Mouse (Mus musculus): Measurements from ENCODE around the gene Fgfr2. TPM values are rescaled to one million over a fixed set of nuclear protein-coding genes. Genes with fewer than 3 reads are reported as not detected.

Fgfr2 gene
- total RNA-seq, 2 experiments from 2014 or later = 2.1 to 3.9 TPM

DNA sequence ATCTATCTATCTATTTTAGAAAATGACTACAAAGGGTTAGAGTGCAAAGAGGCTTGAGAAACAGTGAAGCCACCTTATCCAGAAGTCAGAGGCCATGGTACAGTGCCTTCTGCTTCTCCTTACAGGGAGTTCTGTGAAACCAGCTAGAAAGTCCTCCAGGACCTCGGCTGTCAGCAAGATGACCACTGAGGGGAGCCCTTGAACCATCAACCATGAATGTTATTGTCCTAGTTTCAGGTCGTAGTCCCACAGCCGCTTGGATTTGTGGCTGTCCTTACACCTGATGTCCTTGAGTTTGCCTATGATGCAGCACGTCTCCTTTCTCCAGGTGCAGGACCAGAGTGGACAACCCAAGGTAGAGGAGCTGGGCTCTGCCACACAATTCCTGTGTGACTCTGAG lies 1225.9 kb downstream of the Fgfr2 start:
- DNase-seq = peak in 1 of 2 experiments; percentile 34
- intact Hi-C loops (cut with DNase I) = no loop called here

DNA sequence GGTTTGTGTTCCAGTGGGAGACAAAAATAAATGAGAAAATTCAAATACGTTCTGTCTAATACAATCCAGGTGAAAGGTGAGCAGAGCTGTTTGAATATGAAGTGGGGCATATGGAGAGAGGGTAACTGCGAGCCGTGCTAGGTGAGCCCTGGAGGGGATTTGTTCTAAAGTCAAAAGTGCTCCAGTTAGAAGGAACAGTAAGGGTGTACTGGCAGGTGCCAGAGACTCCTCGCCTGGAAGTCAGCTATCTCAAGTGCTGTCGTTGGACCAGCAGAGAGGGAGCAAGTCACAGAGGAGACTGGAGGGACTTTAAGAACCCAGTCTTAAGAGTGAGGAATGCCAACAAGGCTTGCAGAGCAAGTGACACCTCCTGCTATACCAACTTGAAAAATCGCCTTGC lies 1240.3 kb downstream of the Fgfr2 start:
- intact Hi-C loops (cut with DNase I) = loop anchor here (1.0 to 10.0 kb wide), 3 partner anchors 343 to 698 kb away; partner anchors contain the start of gene Pstk
- no peak for DNase-seq

DNA sequence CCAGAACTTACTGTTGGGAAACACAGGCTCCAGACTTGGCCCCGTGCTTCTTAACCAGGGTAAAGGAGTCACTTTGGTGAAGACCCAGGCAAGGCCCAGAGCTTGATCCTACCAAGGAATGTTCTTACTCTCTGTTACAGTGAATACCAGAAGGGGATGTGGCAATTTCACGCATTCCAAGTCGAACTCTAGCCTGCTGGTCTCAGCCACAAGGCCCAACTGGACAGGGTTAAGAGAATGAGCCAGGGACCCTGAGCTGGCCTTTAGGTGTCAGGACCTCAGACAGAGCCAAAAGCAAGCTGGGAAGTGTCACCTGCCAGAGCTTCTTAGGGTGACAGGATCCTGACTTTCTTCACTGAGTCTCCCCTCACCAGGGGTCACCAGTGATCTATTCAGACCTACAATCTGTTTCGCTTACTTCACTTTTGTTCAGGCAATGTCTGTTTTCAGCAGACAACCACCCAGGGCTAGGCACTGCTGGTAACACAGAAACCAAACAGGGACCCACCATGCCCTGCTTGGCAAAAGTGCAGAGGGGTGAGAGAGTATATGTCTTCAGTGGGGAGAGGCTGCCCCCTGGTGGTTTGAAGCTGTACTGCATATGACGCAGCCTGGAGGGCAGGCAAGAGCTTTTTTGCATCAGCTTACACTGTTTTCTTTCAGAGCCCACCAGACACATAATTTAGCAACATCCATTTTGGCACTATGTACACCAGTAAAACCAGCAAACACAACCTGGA lies 1241.1 kb downstream of the Fgfr2 start:
- peak; percentile 69 to 86 for DNase-seq
- intact Hi-C loops (cut with DNase I) = loop anchor here (1.0 to 10.0 kb wide), 4 partner anchors 342 to 697 kb away; partner anchors contain the start of gene Pstk

DNA sequence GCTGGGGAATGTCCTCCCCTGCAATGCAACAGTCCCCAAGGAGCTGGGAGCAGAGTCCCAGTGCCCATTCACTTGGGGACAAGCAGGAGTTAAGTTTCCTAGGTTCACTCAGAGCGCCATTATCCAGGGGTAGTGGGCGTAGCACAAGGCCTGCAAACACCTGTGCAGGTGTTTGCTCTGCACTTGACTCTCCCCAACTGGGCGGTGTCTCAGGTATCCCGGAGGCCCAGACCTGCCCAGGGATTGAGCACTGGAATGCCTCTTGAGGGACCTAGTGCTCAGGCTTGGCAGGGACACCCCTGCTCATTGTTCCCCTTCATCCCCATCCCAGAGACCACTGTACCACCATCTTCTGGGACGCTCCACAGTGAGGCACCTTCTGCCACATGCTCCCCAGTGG lies 1243.0 kb downstream of the Fgfr2 start:
- no peak for DNase-seq
- intact Hi-C loops (cut with DNase I) = loop anchor here (2.0 to 10.0 kb wide), 3 partner anchors 447 to 695 kb away; partner anchors contain the start of gene Pstk

DNA sequence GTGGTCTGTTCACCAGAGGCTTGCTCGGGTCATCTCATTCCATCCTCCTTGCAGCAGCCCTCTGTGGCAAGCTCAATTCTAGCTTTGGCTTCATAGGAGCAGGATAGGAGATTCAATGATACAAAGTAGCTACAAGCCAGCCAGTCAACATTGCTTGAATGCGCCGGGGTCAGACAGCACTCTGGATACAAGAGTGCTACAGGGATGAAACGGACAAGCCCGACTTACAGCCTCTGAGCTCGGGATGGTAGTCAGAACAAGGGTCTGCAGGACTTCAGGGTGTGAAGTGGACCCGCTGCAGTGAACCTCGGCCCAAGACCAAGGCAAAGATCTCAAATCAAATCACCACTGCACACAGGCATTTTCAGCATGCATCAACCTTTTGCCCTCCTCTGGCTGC lies 1244.3 kb downstream of the Fgfr2 start:
- no peak for DNase-seq
- intact Hi-C loops (cut with DNase I) = no loop called here

DNA sequence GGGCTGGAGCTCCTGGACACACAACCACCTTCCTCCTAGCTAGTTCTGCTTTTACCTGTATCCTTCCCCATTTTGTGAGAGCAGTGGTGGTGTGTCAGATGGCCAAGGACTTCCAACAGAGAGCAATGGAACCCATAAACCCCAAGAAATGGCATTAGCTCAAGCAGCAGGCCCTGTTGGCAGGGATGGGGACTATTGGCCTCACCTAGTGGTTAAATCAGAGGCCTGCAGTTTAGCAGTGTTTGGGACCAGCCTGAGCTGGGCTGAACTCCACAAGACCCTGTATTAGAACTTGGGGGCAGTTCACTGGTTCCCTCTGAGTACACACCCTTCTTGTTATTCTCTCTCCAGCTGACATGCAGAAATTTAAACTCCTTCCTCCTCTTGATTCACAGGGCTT lies 1262.0 kb downstream of the Fgfr2 start:
- intact Hi-C loops (cut with DNase I) = no loop called here
- no peak for DNase-seq

DNA sequence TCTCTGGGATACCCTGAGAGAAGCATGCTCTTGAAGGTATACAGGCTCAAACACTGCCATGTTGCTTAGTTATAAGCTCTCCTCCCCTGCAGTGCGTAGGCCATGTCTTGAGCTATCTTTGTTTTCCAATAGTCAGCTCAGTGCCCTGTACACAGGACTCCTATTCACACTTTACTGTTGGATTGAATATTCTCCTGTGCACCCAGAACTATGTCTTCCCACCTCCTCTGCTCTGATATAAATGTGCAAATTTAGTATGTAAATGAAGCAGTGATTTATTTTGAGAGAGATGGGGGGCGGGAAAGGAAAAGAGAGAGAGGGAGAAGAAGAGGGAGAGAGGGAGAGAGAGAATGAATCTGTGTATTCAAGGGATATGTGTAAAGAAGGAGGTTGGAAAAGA lies 1267.5 kb downstream of the Fgfr2 start:
- intact Hi-C loops (cut with DNase I) = no loop called here
- DNase-seq = no peak

DNA sequence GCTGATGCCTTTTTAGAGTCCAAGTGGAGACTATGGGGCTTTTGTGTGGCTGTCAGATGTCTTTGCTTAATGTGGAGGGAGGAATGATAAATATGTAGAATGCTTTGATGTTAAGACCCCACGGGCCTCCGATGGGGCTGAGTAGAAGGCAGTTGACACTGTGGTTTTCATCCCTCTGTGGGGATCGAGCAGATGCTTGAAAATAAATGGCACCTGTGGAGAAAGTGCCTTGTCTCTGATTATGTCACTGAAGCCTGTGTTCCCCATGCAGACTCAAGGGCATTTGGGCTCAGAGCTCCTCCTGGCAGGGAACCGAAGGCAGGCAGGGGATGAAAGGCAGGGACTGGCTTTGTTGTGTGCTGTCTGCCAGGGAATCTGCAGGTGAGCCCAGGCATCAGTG lies 1272.6 kb downstream of the Fgfr2 start:
- intact Hi-C loops (cut with DNase I) = no loop called here
- no peak for DNase-seq

DNA sequence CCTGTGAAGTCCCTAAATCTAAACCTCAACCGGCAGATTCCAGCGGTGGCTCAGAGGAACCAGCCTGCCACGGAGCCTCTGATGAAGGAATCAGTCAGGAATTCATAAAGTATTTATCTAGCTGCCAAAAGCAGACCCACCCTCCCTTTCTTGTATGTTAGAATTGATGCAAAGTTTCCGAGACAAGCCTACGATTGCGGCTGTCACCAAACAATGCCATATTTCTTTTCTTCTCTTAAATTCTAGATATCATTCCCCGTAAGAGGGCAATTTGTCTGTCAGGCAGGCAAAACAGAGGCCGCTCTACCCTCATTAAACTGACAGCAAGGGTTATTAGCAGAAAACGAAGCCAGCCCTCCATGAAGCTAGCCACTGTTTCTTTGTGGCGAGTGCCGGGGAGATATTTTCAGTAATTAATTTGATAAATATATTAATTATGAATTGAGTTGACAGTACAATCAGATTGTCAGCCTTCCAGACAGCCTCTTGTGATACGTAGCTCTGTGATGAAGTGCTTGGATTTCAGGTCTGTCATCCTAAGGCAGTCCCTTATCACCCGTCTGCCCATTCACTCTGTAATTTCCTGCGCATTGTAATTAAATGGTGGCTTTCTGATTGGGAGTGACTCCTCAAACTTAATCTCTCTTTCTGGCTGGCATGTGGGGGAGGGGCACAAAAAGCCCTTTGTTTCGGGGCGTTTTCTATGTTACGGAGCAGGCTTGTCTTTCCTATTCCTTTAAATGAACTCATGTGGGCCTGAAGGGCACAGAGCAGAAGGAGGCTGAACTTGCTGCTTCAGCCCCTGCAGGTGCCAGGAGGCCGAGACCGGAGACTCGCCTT lies 1276.9 kb downstream of the Fgfr2 start:
- DNase-seq = no peak
- intact Hi-C loops (cut with DNase I) = no loop called here

DNA sequence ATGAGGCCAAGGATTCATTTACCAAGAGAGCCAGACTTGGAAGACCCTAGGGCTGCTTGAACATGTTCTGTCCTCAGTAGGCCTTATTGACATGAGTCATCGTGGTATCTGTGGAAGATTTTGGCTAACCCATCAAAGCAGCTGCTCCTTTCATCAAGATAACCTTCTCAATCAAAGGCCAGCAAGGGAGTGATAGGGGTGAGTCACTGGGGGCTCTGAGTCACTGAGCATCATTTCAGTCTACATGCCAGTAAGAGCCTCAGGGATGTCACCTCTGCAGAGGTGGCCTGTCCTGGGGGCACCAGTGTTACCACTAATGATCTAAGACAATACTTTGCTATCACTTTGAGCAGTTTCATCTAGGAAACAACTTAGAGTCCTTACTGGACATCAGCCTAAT lies 1292.9 kb downstream of the Fgfr2 start:
- intact Hi-C loops (cut with DNase I) = no loop called here
- no peak for DNase-seq

DNA sequence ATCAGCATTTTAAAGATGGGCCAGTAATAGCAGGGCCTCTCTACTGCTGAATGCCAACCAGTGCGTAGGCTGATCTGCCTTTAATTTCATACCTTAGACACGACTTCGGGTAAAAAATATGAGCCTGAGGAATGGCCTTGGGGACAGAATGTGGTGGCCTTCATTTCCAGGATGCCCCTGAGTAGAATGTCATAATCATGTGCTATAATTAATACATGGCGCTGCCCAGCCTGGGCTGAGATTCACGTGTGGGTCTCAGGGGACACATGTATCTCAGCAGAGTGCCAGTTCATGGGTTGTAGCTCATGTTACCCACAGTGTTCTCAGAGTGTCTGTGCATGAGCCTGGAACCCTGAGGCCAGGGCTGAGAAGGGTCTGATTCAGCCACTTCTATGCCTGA lies 1296.3 kb downstream of the Fgfr2 start:
- no peak for DNase-seq
- intact Hi-C loops (cut with DNase I) = no loop called here

DNA sequence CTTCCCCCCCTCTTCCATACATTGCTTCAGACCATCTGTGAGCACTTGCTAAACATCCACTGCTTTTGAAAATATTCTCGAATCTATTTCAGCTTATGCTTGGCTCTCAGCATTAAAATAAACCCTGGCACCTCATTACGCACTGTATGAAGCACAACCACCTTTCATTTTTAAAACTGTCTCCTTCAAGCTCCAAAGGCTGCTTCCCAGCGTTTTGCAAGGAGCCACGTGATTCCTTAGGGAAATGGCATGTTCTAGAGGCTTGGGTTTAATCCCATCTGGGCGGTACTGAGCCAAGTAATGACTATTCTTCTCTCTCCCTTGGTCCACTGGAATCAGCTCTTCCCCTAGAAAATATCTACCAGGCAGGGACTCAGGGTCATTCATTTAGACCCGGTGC lies 1305.2 kb downstream of the Fgfr2 start:
- intact Hi-C loops (cut with DNase I) = no loop called here
- DNase-seq = no peak

DNA sequence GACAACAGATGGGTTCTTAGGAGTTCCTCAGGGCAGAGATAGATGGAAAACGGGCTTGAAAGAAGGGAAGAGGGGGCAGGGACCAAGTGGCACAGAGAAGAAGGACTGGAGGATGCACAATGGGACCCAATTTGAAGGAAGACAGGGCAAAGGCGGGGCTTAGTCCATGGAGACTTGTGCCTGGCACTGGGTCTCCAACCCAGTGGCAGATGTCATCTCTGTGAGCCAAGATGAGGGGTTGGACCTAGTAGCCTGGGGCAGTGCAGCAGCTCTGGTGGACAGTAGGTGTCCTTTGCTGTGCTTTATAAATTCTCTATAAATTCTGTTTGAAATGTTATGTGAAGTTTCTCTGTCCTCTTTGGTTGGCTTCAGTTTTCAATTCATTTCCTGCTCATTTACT lies 1306.5 kb downstream of the Fgfr2 start:
- intact Hi-C loops (cut with DNase I) = no loop called here
- DNase-seq = no peak

DNA sequence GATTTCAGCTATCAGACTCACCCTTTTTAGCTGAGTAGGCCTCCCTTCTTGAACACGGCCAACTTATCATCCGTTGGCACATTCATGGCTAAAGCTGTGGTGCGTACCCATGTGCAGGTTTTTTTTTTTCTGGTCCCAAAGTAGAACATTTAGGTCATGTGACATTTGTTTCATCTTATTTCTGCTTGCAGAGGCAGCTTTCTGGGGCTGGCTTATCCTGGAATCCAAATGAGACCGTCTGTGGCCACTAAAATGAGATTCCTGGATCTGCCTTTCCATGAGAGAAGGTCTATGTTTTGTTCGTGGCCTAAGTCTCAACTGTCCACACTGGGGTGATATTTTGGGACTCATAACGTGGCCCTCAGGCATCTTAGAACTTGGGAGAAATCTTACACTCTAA lies 1311.0 kb downstream of the Fgfr2 start:
- intact Hi-C loops (cut with DNase I) = no loop called here
- DNase-seq = no peak

DNA sequence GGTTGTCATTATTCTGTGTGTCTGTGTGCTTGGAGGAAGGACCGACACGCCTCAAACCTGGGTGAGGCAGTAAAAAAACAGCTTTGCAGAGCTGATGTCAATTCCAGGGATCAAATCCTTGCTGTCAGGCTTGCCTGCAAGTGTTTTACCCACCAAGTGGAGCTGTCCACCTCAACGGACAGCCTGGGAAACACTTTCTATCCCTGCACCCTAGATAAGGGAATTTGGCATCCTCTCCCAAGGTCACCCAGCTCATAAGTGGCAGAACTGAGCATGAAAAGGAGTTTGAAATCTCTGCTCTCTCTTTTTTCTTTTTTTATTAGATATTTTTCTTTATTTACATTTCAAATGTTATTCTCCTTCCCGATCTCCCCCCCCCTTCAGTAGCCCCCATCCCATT lies 1312.2 kb downstream of the Fgfr2 start:
- DNase-seq = no peak
- intact Hi-C loops (cut with DNase I) = no loop called here

DNA sequence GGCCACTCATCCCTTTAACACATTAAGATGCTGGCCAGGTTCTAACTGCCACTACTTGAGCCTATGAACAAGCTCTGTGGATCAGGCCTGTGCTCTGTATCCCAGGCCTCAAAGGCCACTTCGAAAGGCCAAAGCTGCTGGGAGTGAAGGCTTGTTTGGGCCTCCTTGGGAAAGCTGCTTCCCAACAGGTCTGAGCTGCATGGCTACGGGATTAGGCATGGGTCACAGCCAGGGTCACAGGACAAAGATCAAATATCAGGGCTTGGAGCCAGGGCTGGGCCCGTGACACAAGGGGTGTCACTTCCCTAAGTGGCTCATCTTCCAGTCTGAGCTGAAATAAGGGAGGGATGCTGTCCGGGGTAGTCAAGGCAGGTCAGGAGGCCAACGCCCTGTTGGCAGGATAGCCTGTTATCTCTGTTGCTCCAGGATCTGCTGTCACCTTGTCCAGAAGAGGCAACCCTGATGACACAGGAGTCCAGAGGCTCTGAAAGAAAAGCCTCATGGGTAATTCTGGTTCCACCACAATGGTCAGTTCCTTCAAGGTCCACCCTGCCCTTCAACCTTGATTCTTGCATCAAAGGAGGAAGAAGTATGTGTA lies 1313.5 kb downstream of the Fgfr2 start:
- no peak for DNase-seq
- intact Hi-C loops (cut with DNase I) = no loop called here

DNA sequence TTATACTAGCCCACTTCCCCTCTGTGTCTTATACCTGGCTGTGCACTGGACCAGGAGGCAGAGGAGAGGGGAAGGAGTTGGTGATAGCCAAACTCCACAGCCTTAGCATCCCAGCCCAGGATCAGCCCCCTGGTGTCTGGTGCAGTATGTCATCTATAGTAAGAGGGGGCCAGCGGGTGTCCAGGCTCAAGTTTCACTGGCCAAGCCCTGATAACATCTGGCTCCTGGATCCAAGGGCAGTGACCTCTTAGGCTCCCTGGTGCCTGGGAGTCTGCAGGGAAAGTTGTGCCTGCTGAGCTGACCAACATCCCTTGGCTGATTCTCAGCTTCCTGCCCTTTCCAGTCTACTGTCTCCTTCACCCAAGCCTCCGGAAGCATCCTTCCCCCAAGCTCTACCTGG lies 1315.9 kb downstream of the Fgfr2 start:
- no peak for DNase-seq
- intact Hi-C loops (cut with DNase I) = no loop called here

DNA sequence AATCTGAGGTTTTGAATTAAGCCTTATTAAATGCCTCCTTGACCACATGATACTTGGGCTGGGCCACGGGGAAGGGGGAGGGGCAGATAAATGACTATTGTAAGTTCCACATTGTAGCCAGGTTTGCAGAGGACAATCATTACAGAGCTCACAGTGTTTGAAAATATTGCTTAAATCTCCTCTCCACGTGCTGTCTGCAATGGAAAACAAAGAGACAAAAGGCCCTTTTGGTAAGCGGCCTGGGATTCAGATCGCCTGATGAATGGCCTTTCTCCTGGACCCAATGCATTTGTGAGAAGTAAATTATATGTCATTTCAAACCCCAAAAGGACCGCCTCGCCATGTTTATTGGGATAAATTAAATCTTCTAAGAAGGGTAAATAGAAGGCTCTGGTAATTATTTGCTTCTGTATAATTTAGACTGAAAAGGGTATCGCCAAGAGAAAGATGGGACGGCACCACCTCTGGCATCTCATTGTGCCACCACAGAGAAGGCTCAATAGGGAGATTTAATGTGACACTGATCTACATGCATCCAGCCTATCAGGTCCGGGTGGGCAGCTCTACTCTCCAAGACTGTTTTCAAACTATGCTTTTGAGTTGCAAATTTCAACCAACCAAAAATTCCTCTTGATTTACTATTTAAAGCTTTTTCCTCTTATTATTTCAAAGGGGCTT lies 1317.5 kb downstream of the Fgfr2 start:
- DNase-seq = no peak
- intact Hi-C loops (cut with DNase I) = no loop called here

DNA sequence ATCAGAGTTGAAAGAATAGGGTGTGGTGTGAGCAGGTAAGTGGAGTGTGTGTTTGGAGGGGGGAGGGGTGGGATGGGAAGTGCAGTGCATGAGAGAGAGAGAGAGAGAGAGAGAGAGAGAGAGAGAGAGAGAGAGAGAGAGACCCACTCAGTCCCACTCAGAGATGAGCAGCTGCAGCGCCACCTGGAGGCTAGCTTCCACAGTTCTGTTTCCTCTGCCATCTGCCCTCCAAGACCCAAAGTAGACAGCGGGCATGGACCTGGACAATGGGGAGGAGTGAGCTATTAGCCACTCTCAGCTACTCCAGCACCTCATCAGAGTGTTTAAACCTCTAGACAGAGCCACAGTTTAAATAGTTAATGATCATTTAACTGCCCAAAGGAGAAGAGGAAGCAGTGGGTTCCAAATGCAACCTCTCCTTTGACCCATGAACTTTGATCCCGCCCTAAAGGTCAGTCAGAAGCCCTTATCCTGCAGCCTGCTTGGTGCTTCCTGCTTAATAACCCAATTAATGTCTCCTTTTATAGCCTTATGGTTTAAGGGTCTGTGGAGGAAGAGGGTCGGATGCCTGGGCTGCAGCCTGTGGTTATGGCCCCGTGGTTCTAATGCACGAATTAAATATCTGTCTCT lies 1322.6 kb downstream of the Fgfr2 start:
- intact Hi-C loops (cut with DNase I) = no loop called here
- no peak for DNase-seq

DNA sequence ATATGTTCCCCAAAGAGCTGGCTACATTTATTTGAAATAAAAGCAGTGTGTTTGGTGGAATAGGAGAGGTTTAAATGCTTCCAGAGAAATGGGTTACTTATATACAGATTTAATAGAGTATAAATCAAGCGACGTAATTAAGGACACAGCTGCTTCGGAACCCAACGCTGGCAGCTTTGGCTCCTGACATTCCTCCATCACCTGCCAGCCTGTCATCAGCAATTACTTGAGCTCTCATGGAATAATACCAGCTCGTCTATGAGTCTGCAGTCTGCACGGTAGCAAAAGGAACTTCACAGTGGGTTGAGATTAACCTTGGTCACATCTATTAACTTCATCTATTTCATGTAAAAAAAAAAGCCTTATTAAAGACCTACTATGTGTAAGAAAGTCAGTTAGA lies 1326.0 kb downstream of the Fgfr2 start:
- intact Hi-C loops (cut with DNase I) = no loop called here

More for the DNA sequence above, 1326.0 kb downstream of the Fgfr2 start:
- DNase-seq = no peak

Measured in heart, postnatal 14 days (tissue).